Comparison of ENCODE assay signal across 27 mouse cellular contexts in the genomic region with DNA sequence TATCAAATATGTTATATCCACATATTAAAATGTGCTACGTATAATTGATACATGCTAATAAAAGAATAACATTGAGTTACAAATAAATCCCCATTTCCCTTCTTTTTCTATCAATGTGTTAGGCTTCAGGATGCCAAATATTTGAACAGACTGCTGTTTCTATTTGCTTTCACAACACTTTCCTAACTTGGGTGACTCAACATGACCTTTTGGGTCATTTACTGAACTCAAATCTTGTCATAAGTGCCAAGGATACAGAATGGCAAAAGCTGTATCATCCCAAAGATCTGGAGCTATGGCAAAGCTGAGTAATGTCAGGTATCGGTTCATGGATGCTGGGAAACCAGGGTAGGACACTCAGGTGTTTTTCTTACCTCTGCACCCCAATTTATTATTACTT. TPM values are rescaled to one million over a fixed set of nuclear protein-coding genes. Genes with fewer than 3 reads are reported as not detected.
DNase-seq lines count a peak whose midpoint lies in the region; ATAC-seq lines count a peak whose summit lies in the region.
"Had no signal": no experiment of that assay in that cellular context is flagged by ENCODE, and none has a peak within 500 bp of the region (broad histone marks: within the 10 kb centered on the region; RNA-seq: fewer than 3 reads in every experiment).

No protein-coding gene starts in this region.

- peak; percentile 48; the same call in 1 of the 2 replicates for ATAC-seq in liver, embryonic 16.5 days (ENCODE audit: low read depth)
- no peak for ATAC-seq in liver, embryonic 12.5 days
- ATAC-seq: CD4-positive, CD25-positive, alpha-beta regulatory T cell, adult 4 months; forebrain, embryonic 13.5 days; forebrain, embryonic 15.5 days; forebrain, postnatal 0 days had no signal

- 41% methylated on average over 2 of the region's 2 CpGs for WGBS in liver, embryonic 16.5 days (ENCODE audit: insufficient replicate concordance)
- WGBS in liver, embryonic 12.5 days (ENCODE audit: insufficient replicate concordance), result 62% methylated on average over 2 of the region's 2 CpGs

- H3K9ac ChIP-seq in liver, embryonic 16.5 days (ENCODE audit: low read depth, low read length), result no peak overlapping the region
- H3K9ac ChIP-seq in liver, embryonic 12.5 days, result no peak overlapping the region
- H3K9ac ChIP-seq: embryonic facial prominence, embryonic 12.5 days; forebrain, embryonic 13.5 days; forebrain, embryonic 15.5 days; forebrain, postnatal 0 days had no signal

- H3K9me3 ChIP-seq in liver, embryonic 16.5 days (replicated peaks; ENCODE audit: control insufficient read depth, low read length), result no peaks in the 10 kb centered on the region
- peaks cover 9% of the 10 kb centered on the region; the same call in 1 of the 2 replicates for H3K9me3 ChIP-seq in liver, embryonic 12.5 days (replicated peaks)
- H3K9me3 ChIP-seq: forebrain, embryonic 13.5 days; G1E had no signal

- H3K27me3 ChIP-seq in liver, embryonic 16.5 days (ENCODE audit: control insufficient read depth, insufficient read depth, low read depth, low read length), result no peaks in the 10 kb centered on the region
- H3K27me3 ChIP-seq in liver, embryonic 12.5 days (replicated peaks), result no peaks in the 10 kb centered on the region
- H3K27me3 ChIP-seq: CH12.LX; embryonic facial prominence, embryonic 12.5 days; forebrain, embryonic 13.5 days; forebrain, embryonic 15.5 days had no signal

- H3K4me2 ChIP-seq in liver, embryonic 16.5 days (ENCODE audit: low read depth, low read length), result no peak overlapping the region
- H3K4me2 ChIP-seq in liver, embryonic 12.5 days, result no peak overlapping the region
- H3K4me2 ChIP-seq: embryonic facial prominence, embryonic 12.5 days; forebrain, embryonic 13.5 days; forebrain, embryonic 15.5 days had no signal

- H3K36me3 ChIP-seq in liver, embryonic 16.5 days (ENCODE audit: control insufficient read depth, insufficient read depth), result no peaks in the 10 kb centered on the region
- no peaks in the 10 kb centered on the region for H3K36me3 ChIP-seq in liver, embryonic 12.5 days
- H3K36me3 ChIP-seq: embryonic facial prominence, embryonic 10.5 days; embryonic facial prominence, embryonic 12.5 days; forebrain, embryonic 15.5 days; G1E had no signal

- peak; percentile 30 for DNase-seq in adrenal gland, adult 2 months
- no peak for DNase-seq in adrenal gland, postnatal 10 days
- DNase-seq in lung, postnatal 36 days, result peak; percentile 11
- no peak for DNase-seq in lung, adult 18-20 months
- DNase-seq in urinary bladder, adult 18-20 months (ENCODE audit: low spot score in 2 of 2), result no peak
- DNase-seq: adrenal gland, postnatal 14 days; adrenal gland, postnatal 36 days; B cell, adult 2 months; cerebellum, adult 11-12 months; cerebellum, adult 2 months; cerebellum, adult 9-10 months; cerebellum, postnatal 10 days; cerebellum, postnatal 25 days; forebrain, postnatal 0 days had no signal

- H3K4me3 ChIP-seq in liver, embryonic 16.5 days (ENCODE audit: low read depth, low read length), result no peak overlapping the region
- no peak overlapping the region for H3K4me3 ChIP-seq in liver, embryonic 12.5 days
- H3K4me3 ChIP-seq: embryonic facial prominence, embryonic 10.5 days; embryonic facial prominence, embryonic 12.5 days; forebrain, embryonic 13.5 days; forebrain, embryonic 15.5 days had no signal

- H3K4me1 ChIP-seq in liver, embryonic 16.5 days (ENCODE audit: control insufficient read depth, low read depth, low read length), result no peaks in the 10 kb centered on the region
- no peaks in the 10 kb centered on the region for H3K4me1 ChIP-seq in liver, embryonic 12.5 days
- H3K4me1 ChIP-seq: embryonic facial prominence, embryonic 10.5 days; embryonic facial prominence, embryonic 12.5 days; forebrain, embryonic 13.5 days; forebrain, embryonic 15.5 days had no signal

- H3K27ac ChIP-seq in liver, embryonic 16.5 days (ENCODE audit: low read length), result no peak overlapping the region
- H3K27ac ChIP-seq in liver, embryonic 12.5 days, result no peak overlapping the region
- H3K27ac ChIP-seq: embryonic facial prominence, embryonic 10.5 days; embryonic facial prominence, embryonic 12.5 days; forebrain, embryonic 13.5 days; forebrain, embryonic 15.5 days had no signal

RNA-seq across cellular contexts. Expression of a gene that starts 12.0 kb away (rescaled TPM):
- under 1 TPM; 0.86 to 0.92 TPM for total RNA-seq in adrenal gland, adult 2 months (2021)
- 0.52 and 0.54 TPM in 2 replicates for polyA plus RNA-seq in adrenal gland, adult 2 months (2012; rRNA removed)
- total RNA-seq in adrenal gland, postnatal 10 days (2021), result 10 to 100 TPM in 1 of 2 experiments, 1 to 10 TPM in 1; 6.3 to 14.0 TPM
- 25.6 and 28.5 TPM in 2 replicates for polyA plus RNA-seq in liver, embryonic 16.5 days (2015; fragmentation: Nextera tagmentation; extraction: Ambion mirVana)
- 27.4 and 28.1 TPM in 2 replicates for polyA plus RNA-seq in liver, embryonic 12.5 days (2016; fragmentation: Nextera tagmentation; extraction: Ambion mirVana)
- polyA plus RNA-seq: G1E had no signal

RNA-seq across cellular contexts. Expression of a gene that starts 45.5 kb away (rescaled TPM):
- total RNA-seq in adrenal gland, adult 2 months (2021), result 1 to 10 TPM in 1 of 2 experiments, not detected in 1; 1.1 TPM
- not detected in 2 replicates for polyA plus RNA-seq in adrenal gland, adult 2 months (2012; rRNA removed)
- total RNA-seq in adrenal gland, postnatal 10 days (2021), result 10 to 100 TPM; 23.7 to 42.2 TPM
- polyA plus RNA-seq in liver, embryonic 16.5 days (2015; fragmentation: Nextera tagmentation; extraction: Ambion mirVana), result 4.2 and 6.7 TPM in 2 replicates
- polyA plus RNA-seq in liver, embryonic 12.5 days (2016; fragmentation: Nextera tagmentation; extraction: Ambion mirVana), result 0.12 and 0.41 TPM in 2 replicates
- total RNA-seq: adrenal gland, adult 18-20 months; adrenal gland, postnatal 36 days; CH12.LX; forebrain, postnatal 0 days; G1E had no signal
- polyA plus RNA-seq: CD4-positive, CD25-positive, alpha-beta regulatory T cell, adult 4 months; cortical plate, adult 2 months; embryonic facial prominence, embryonic 10.5 days; embryonic facial prominence, embryonic 12.5 days; embryonic facial prominence, embryonic 14.5 days; forebrain, embryonic 11.5 days; forebrain, embryonic 13.5 days; forebrain, embryonic 15.5 days; forebrain, postnatal 0 days; G1E had no signal

Comparison
In these comparisons a context has a peak if more than half of its experiments do, and no peak if none do; other contexts are left out.
1. DNase-seq: peak in adrenal gland, adult 2 months (single experiment) and lung, postnatal 36 days (single experiment); none in adrenal gland, postnatal 10 days (single experiment), lung, adult 18-20 months (0 of 2) and urinary bladder, adult 18-20 months (0 of 2).
2. RNA of a gene that starts 12.0 kb away (polyA plus RNA-seq): 25.6 to 28.5 TPM in liver, embryonic 16.5 days and 27.4 to 28.1 TPM in liver, embryonic 12.5 days; 0.52 to 0.54 TPM in adrenal gland, adult 2 months; every median in the first group is over 10 times any median in the second.